In the genomic region with DNA sequence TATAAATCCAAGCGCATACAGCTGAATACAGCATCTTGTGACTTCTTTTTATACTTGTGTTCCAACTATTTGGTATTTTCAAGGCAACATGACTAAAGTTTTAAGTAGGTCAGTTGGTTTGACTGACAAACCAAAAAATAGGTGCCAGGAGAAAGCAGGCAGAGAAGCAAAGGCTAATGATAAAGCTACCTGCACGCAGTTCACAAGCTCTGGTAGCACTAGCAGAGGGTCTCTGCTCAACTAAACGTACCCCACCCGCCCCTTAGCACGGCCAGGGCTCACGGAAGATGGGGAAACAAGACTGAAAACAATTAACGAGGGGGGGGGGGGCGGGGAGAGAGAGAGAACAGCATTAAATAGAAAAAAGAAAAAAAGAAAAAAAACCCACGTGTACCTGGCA, we compare ENCODE assay signal across 8 mouse cellular contexts. TPM values are rescaled to one million over a fixed set of nuclear protein-coding genes. Genes with fewer than 3 reads are reported as not detected.
DNase-seq lines count a peak whose midpoint lies in the region; ATAC-seq and TF ChIP-seq lines count a peak whose summit lies in the region.

No protein-coding gene starts in this region.

- peak overlapping the region; percentile 81 for H3K4me2 ChIP-seq in embryonic facial prominence, embryonic 12.5 days (replicated peaks)
- H3K4me2 ChIP-seq in hindbrain, embryonic 16.5 days (ENCODE audit: low read length): peak overlapping the region; percentile 56
- peak overlapping the region; percentile 62 for H3K4me2 ChIP-seq in midbrain, embryonic 16.5 days (ENCODE audit: low read length)

- no peak overlapping the region for H3K27ac ChIP-seq in kidney, adult 2 months (ENCODE audit: insufficient read depth, low read depth, low read length)
- H3K27ac ChIP-seq in embryonic facial prominence, embryonic 12.5 days: no peak overlapping the region
- no peak overlapping the region for H3K27ac ChIP-seq in hindbrain, embryonic 16.5 days (ENCODE audit: low read depth, low read length)
- H3K27ac ChIP-seq in midbrain, embryonic 16.5 days (ENCODE audit: low read length): no peak overlapping the region

- no peak for ATAC-seq in embryonic facial prominence, embryonic 12.5 days (ENCODE audit: insufficient number of reproducible peaks, insufficient read depth, low FRiP score, low TSS enrichment)
- ATAC-seq in hindbrain, embryonic 16.5 days: no peak
- ATAC-seq in midbrain, embryonic 16.5 days: no peak

- WGBS in kidney, adult 2 months: 29% methylated on average over 8 of the region's 9 CpGs
- WGBS in embryonic facial prominence, embryonic 12.5 days: 12% methylated on average over 8 of the region's 9 CpGs
- WGBS in hindbrain, embryonic 16.5 days: 15% methylated on average over 8 of the region's 9 CpGs
- WGBS in midbrain, embryonic 16.5 days: 12% methylated on average over 8 of the region's 9 CpGs

- no peaks in the 10 kb centered on the region for H3K9me3 ChIP-seq in embryonic facial prominence, embryonic 12.5 days
- H3K9me3 ChIP-seq in hindbrain, embryonic 16.5 days (ENCODE audit: control insufficient read depth, low read length): no peaks in the 10 kb centered on the region
- H3K9me3 ChIP-seq in midbrain, embryonic 16.5 days (replicated peaks; ENCODE audit: control insufficient read depth, low read length, poor library complexity, severe bottlenecking): no peaks in the 10 kb centered on the region

- TF ChIP-seq POLR2A in kidney, adult 2 months (IDR thresholded peaks at IDR 0.05; ENCODE audit: low read depth, low read length): no peak

- TF ChIP-seq CTCF in kidney, adult 2 months (conservative IDR thresholded peaks at IDR 0.05; ENCODE audit: insufficient read depth, insufficient read length, low read depth, low read length): no peak

- H3K4me3 ChIP-seq in kidney, adult 2 months (ENCODE audit: insufficient read depth, low read depth, low read length): peak overlapping the region; percentile 18
- H3K4me3 ChIP-seq in embryonic facial prominence, embryonic 12.5 days: peak overlapping the region; percentile 81
- peak overlapping the region; percentile 94 for H3K4me3 ChIP-seq in hindbrain, embryonic 16.5 days (ENCODE audit: low read length)
- peak overlapping the region; percentile 95 for H3K4me3 ChIP-seq in midbrain, embryonic 16.5 days (ENCODE audit: low read depth, low read length)

- H3K9ac ChIP-seq in embryonic facial prominence, embryonic 12.5 days: 0 out of 2 replicates have a peak overlapping the region, but pooled peaks have one; percentile 75
- peak overlapping the region; percentile 95; the same call in 1 of the 2 replicates for H3K9ac ChIP-seq in hindbrain, embryonic 16.5 days (ENCODE audit: low read depth, low read length)
- H3K9ac ChIP-seq in midbrain, embryonic 16.5 days (ENCODE audit: low read depth, low read length): peak overlapping the region; percentile 90

- no peaks in the 10 kb centered on the region for H3K36me3 ChIP-seq in kidney, adult 2 months (ENCODE audit: control insufficient read depth, insufficient read depth, low read length)
- no peaks in the 10 kb centered on the region for H3K36me3 ChIP-seq in embryonic facial prominence, embryonic 12.5 days
- no peaks in the 10 kb centered on the region for H3K36me3 ChIP-seq in hindbrain, embryonic 16.5 days (ENCODE audit: control insufficient read depth, insufficient read depth, low read length)
- no peaks in the 10 kb centered on the region for H3K36me3 ChIP-seq in midbrain, embryonic 16.5 days (ENCODE audit: control insufficient read depth, insufficient read depth, low read length)

- DNase-seq in kidney, adult 2 months: no peak
- DNase-seq in kidney, adult 18-20 months: no peak
- no peak for DNase-seq in embryo, embryonic 10.5 days (ENCODE audit: low spot score)
- no peak for DNase-seq in spleen, postnatal 10 days (ENCODE audit: low spot score in 2 of 2)
- no peak for DNase-seq in frontal cortex, postnatal 25 days (ENCODE audit: low spot score in 2 of 2)

- no peaks in the 10 kb centered on the region for H3K27me3 ChIP-seq in kidney, adult 2 months (replicated peaks; ENCODE audit: control insufficient read depth, insufficient read depth, low read length)
- no peaks in the 10 kb centered on the region for H3K27me3 ChIP-seq in embryonic facial prominence, embryonic 12.5 days
- H3K27me3 ChIP-seq in hindbrain, embryonic 16.5 days (replicated peaks; ENCODE audit: control insufficient read depth, insufficient read depth, low read length): no peaks in the 10 kb centered on the region
- H3K27me3 ChIP-seq in midbrain, embryonic 16.5 days (ENCODE audit: control insufficient read depth, insufficient read depth, low read depth, low read length): no peaks in the 10 kb centered on the region

- no peaks in the 10 kb centered on the region; the same call in 1 of the 2 replicates for H3K4me1 ChIP-seq in kidney, adult 2 months (ENCODE audit: control insufficient read depth, insufficient read depth, low read length)
- no peaks in the 10 kb centered on the region; the same call in 1 of the 2 replicates for H3K4me1 ChIP-seq in embryonic facial prominence, embryonic 12.5 days
- H3K4me1 ChIP-seq in hindbrain, embryonic 16.5 days (ENCODE audit: control insufficient read depth, insufficient read depth, low read depth, low read length): no peaks in the 10 kb centered on the region
- H3K4me1 ChIP-seq in midbrain, embryonic 16.5 days (ENCODE audit: control insufficient read depth, insufficient read depth, low read length): peaks cover 11% of the 10 kb centered on the region

RNA-seq across cellular contexts. Expression of gene Klhl8, which starts 0.9 kb away (rescaled TPM):
- 5.6 and 6.1 TPM in 2 replicates for polyA plus RNA-seq in kidney, adult 2 months (2012; rRNA removed)
- polyA plus RNA-seq in embryonic facial prominence, embryonic 12.5 days (2016; fragmentation: Nextera tagmentation; extraction: Ambion mirVana): 14.6 and 15.2 TPM in 2 replicates
- 40.7 and 42.5 TPM in 2 replicates for polyA plus RNA-seq in hindbrain, embryonic 16.5 days (2015; fragmentation: Nextera tagmentation; extraction: Ambion mirVana)
- 49.6 and 49.7 TPM in 2 replicates for polyA plus RNA-seq in midbrain, embryonic 16.5 days (2015; fragmentation: Nextera tagmentation; extraction: Ambion mirVana)

Comparison
In these comparisons a context has a peak if more than half of its experiments do, and no peak if none do; other contexts are left out.
1. H3K4me3 ChIP-seq: peak in every context shown above with its lines; median percentile 95 in midbrain, embryonic 16.5 days; 94 in hindbrain, embryonic 16.5 days; 81 in embryonic facial prominence, embryonic 12.5 days; 18 in kidney, adult 2 months.